Mouse (Mus musculus): Measurements from ENCODE around the gene Ntm. TPM values are rescaled to one million over a fixed set of nuclear protein-coding genes. Genes with fewer than 3 reads are reported as not detected.

The Ntm gene
- polyA plus RNA-seq, 1 experiment = 5.4 TPM

DNA sequence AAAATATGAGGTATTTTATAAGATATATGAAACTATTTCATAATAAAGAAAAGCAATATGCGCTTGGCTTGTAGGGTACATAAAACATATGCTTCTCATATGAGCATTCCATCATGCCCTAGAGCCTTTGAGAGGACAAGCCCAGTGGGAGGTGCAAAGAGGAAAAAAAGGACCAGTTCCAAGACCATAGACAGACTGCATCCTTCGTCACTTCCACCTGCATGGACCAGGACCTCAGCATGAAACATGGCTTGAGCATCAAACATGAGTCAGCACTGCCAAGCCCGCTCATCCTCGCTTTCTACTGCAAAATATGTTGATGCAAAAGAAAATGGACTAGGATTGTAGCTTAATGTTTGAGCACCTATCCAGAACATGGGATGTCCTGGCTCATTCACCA is 569.8 kb downstream of the Ntm start:
- Histone ChIP-seq H3K4me3 (ENCODE audit: control insufficient read depth, low read depth, low read length) (no peak overlapping the region), H3K27me3 (ENCODE audit: control insufficient read depth, insufficient read depth, low read length) (no peaks in the 10 kb centered on the region), H3K27ac (ENCODE audit: control insufficient read depth, insufficient read depth, low read depth, low read length) (no peak overlapping the region), H3K4me1 (ENCODE audit: control insufficient read depth, insufficient read depth, low read length) (no peaks in the 10 kb centered on the region), H3K36me3 (ENCODE audit: control insufficient read depth, insufficient read depth, low read length) (no peaks in the 10 kb centered on the region)
- TF ChIP-seq POLR2A (IDR thresholded peaks at IDR 0.05; ENCODE audit: control insufficient read depth, low read depth, low read length) (no peak), CTCF (IDR thresholded peaks at IDR 0.05; ENCODE audit: control insufficient read depth, insufficient read depth, insufficient replicate concordance, low read depth, low read length) (no peak)

DNA sequence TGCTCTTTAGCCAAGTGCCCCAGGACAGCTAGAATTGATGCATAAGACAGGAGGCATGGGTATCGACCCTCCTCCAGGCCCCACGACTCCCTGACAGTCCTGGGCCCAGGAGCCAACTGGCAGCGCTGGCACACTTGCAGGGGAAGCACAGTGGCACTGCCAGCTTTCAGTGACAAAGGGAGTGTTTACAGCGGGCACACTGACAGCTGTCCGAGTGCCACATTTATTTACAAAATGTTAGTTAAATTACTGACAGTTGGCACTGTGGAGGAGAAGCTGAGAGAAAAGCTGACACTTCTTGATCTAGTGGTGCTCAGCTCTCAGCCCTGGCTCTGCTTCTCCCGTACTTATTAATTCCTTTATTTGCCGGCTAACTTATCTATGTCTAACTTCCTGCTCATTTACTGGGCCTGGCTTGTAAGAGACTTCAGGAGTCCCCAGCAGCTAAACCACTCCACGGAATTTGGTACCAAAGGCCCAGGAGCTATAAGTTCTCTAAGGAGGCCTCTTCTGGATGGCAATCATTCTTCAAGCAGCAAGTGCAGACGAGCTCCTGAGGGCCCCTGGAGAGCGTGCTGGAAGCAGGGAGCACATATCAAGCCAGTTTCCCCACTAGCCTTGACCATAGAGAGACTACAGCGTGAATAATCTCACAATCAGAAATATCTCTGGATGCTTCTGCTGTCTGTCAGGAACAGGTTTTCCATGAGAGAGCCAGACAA is 572.0 kb downstream of the Ntm start:
- Histone ChIP-seq H3K4me1 (ENCODE audit: control insufficient read depth, insufficient read depth, low read length) (no peaks in the 10 kb centered on the region), H3K4me3 (ENCODE audit: control insufficient read depth, low read depth, low read length) (no peak overlapping the region), H3K36me3 (ENCODE audit: control insufficient read depth, insufficient read depth, low read length) (no peaks in the 10 kb centered on the region), H3K27ac (ENCODE audit: control insufficient read depth, insufficient read depth, low read depth, low read length) (no peak overlapping the region), H3K27me3 (ENCODE audit: control insufficient read depth, insufficient read depth, low read length) (no peaks in the 10 kb centered on the region)
- TF ChIP-seq POLR2A (IDR thresholded peaks at IDR 0.05; ENCODE audit: control insufficient read depth, low read depth, low read length) = no peak
- TF ChIP-seq CTCF (IDR thresholded peaks at IDR 0.05; ENCODE audit: control insufficient read depth, insufficient read depth, insufficient replicate concordance, low read depth, low read length) = no peak

DNA sequence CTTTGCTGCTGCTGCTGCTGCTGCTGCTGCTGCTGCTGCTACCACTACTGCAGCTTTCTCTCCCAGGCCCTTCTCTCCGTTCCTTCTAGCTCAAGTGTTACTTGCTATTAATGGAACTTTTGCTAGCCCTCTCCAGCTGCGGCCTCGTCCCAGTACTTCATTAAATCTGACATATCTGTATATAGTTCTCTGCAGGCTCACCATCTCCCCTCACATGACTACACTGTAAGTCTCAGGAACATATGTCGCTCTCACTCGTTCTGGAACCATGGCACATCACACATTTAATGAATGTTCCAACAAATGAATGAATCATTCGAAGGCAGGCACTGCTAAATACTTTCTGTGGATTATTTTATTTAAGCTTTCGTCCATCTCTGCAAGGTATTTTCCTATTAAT is 573.7 kb downstream of the Ntm start:
- Histone ChIP-seq H3K4me1 (ENCODE audit: control insufficient read depth, insufficient read depth, low read length) (no peaks in the 10 kb centered on the region), H3K4me3 (ENCODE audit: control insufficient read depth, low read depth, low read length) (peak overlapping the region; percentile 44; the same call in 1 of the 2 replicates), H3K27ac (ENCODE audit: control insufficient read depth, insufficient read depth, low read depth, low read length) (no peak overlapping the region), H3K36me3 (ENCODE audit: control insufficient read depth, insufficient read depth, low read length) (no peaks in the 10 kb centered on the region), H3K27me3 (ENCODE audit: control insufficient read depth, insufficient read depth, low read length) (no peaks in the 10 kb centered on the region)
- TF ChIP-seq CTCF (IDR thresholded peaks at IDR 0.05; ENCODE audit: control insufficient read depth, insufficient read depth, insufficient replicate concordance, low read depth, low read length) = no peak
- no peak for TF ChIP-seq POLR2A (IDR thresholded peaks at IDR 0.05; ENCODE audit: control insufficient read depth, low read depth, low read length)

DNA sequence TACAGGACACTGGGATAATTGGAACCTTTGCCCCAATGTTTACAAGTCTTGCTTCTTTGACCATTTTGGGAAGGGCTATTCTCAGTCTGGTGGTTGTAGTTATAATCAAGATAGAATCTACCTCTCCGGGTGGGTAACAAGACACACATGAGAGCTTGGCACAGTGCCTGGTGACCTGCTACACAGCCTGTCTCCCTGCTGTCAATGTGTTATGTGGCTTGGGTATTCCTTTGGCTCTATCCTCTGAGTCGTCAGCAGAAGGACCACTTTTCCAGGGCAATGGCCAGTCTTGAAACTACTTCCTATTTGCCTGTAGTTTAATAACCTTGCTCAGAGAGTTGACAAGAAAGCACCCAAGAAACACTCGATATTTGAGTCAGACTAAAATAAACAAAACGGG is 575.8 kb downstream of the Ntm start:
- no peak for TF ChIP-seq POLR2A (IDR thresholded peaks at IDR 0.05; ENCODE audit: control insufficient read depth, low read depth, low read length)
- no peak for TF ChIP-seq CTCF (IDR thresholded peaks at IDR 0.05; ENCODE audit: control insufficient read depth, insufficient read depth, insufficient replicate concordance, low read depth, low read length)
- no peaks in the 10 kb centered on the region for H3K4me1 ChIP-seq (ENCODE audit: control insufficient read depth, insufficient read depth, low read length)
- no peak overlapping the region for H3K27ac ChIP-seq (ENCODE audit: control insufficient read depth, insufficient read depth, low read depth, low read length)
- H3K36me3 ChIP-seq (ENCODE audit: control insufficient read depth, insufficient read depth, low read length) = no peaks in the 10 kb centered on the region
- H3K27me3 ChIP-seq (ENCODE audit: control insufficient read depth, insufficient read depth, low read length) = no peaks in the 10 kb centered on the region
- no peak overlapping the region for H3K4me3 ChIP-seq (ENCODE audit: control insufficient read depth, low read depth, low read length)

DNA sequence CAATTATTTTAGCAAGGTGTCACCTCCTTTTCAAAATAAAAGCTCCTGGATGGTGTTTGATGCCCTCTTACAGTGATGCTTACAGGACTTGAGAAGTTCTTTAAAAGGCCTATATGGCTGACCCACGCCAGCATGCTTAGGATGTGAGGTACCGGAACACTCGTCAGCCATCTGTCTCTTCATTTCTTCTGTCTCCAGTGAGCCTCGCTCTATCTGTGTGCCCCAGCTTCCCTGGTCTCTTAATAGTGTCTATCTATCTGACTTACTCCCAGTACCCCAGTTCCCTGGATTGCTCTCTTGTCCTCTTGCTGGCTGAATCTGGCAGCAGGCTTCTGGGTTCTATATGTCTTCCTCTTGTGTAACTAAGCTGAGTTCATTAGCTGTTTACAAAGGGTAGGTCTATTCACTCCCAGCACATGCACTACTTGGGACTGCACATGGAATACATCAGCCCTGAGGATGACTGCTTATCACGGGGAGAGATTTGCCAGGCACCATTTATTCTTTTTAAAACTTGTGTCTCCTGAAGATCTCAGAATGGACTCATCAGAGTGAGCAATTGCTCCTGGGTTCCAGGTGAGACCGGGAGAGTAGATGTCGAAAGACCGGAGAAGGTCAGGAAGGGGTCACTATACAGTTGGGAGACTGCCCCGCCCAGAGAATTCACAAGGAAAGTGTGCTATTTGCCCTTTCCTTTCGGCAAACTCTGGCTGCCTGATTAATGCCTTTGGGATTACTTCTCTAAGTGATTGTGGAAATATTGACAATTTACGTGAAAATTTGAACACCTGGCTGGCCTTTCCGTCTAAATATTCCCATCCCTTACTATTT is 585.6 kb downstream of the Ntm start:
- Histone ChIP-seq H3K4me3 (ENCODE audit: control insufficient read depth, low read depth, low read length) (no peak overlapping the region), H3K4me1 (ENCODE audit: control insufficient read depth, insufficient read depth, low read length) (no peaks in the 10 kb centered on the region)

DNA sequence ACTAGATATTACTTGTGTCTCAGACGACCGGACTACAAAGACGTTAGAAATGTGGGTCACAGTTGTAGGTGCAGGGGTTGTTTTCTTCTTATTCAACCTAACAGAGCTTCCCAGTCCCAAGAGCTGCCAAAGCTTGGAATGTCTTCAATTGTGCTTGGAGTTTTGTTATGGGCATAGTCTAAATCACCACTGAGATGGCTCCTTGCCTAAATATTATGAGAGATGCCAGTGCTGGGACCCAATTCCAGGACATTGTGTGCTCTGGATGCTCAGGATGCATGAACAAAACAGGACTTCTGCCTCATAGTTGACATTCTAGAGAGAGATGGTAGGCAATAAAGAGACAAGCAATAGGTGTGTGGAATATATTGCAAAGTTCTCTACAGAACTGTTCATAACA is 591.6 kb downstream of the Ntm start:
- TF ChIP-seq POLR2A (IDR thresholded peaks at IDR 0.05; ENCODE audit: control insufficient read depth, low read depth, low read length) (no peak), CTCF (IDR thresholded peaks at IDR 0.05; ENCODE audit: control insufficient read depth, insufficient read depth, insufficient replicate concordance, low read depth, low read length) (no peak)
- H3K27ac ChIP-seq (ENCODE audit: control insufficient read depth, insufficient read depth, low read depth, low read length) = no peak overlapping the region
- no peak overlapping the region for H3K4me3 ChIP-seq (ENCODE audit: control insufficient read depth, low read depth, low read length)
- H3K27me3 ChIP-seq (ENCODE audit: control insufficient read depth, insufficient read depth, low read length) = no peaks in the 10 kb centered on the region
- H3K36me3 ChIP-seq (ENCODE audit: control insufficient read depth, insufficient read depth, low read length) = no peaks in the 10 kb centered on the region
- H3K4me1 ChIP-seq (ENCODE audit: control insufficient read depth, insufficient read depth, low read length) = no peaks in the 10 kb centered on the region

More for the DNA sequence above, 585.6 kb downstream of the Ntm start:
- Histone ChIP-seq H3K36me3 (ENCODE audit: control insufficient read depth, insufficient read depth, low read length) (no peaks in the 10 kb centered on the region), H3K27ac (ENCODE audit: control insufficient read depth, insufficient read depth, low read depth, low read length) (no peak overlapping the region), H3K27me3 (ENCODE audit: control insufficient read depth, insufficient read depth, low read length) (no peaks in the 10 kb centered on the region)
- TF ChIP-seq CTCF (IDR thresholded peaks at IDR 0.05; ENCODE audit: control insufficient read depth, insufficient read depth, insufficient replicate concordance, low read depth, low read length) (no peak), POLR2A (IDR thresholded peaks at IDR 0.05; ENCODE audit: control insufficient read depth, low read depth, low read length) (no peak)

DNA sequence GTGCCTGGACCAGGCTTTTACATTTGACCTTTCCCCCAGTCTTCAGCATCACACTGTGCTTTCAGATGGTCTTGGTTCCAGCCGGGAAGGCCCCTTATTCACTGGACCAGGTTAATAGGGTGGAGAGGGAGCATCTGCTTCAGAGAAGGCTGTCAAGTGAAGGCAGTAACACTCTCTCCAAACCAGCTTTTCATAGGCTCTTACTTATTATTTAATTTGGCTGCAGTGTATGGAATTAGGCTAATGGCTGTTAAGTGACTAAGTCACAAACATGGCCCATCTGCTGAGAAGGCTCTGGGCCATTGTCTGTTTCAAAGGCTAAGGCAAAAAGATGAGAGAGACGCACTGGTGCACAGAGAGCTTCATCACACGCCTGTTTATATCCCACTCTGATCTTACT is 593.3 kb downstream of the Ntm start:
- Histone ChIP-seq H3K27ac (ENCODE audit: control insufficient read depth, insufficient read depth, low read depth, low read length) (no peak overlapping the region), H3K4me1 (ENCODE audit: control insufficient read depth, insufficient read depth, low read length) (no peaks in the 10 kb centered on the region), H3K27me3 (ENCODE audit: control insufficient read depth, insufficient read depth, low read length) (no peaks in the 10 kb centered on the region), H3K4me3 (ENCODE audit: control insufficient read depth, low read depth, low read length) (no peak overlapping the region), H3K36me3 (ENCODE audit: control insufficient read depth, insufficient read depth, low read length) (no peaks in the 10 kb centered on the region)
- no peak for TF ChIP-seq CTCF (IDR thresholded peaks at IDR 0.05; ENCODE audit: control insufficient read depth, insufficient read depth, insufficient replicate concordance, low read depth, low read length)
- TF ChIP-seq POLR2A (IDR thresholded peaks at IDR 0.05; ENCODE audit: control insufficient read depth, low read depth, low read length) = no peak
